Comparison of ENCODE assay signal across 11 mouse cellular contexts in the genomic region with DNA sequence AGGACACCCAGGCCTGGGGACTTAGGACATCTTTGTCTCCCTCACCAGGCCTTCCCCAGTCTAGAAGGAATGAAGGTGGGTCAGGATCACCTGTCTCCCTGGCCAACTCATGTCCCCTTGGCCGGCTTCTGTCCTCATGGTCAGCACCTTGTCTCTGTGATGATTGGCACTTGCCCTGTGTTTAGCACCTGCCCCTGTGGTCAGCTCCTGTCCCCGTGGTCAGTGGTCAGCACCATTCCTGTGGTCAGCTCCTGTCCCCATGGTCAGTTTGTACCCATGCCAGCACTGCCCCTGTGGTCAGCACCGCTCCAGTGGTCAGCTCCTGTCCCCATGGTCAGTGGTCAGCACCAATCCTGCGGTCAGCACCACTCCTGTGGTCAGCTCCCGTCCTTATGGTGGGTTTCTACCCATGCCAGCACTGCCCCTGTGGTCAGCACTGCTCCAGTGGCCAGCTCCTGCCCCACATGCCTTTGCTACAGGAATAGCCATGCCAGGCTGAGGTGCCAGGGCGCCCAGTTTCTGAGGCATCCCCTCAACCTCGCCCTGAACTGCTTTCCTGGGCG. TPM values are rescaled to one million over a fixed set of nuclear protein-coding genes. Genes with fewer than 3 reads are reported as not detected.
DNase-seq lines count a peak whose midpoint lies in the region; ATAC-seq and TF ChIP-seq lines count a peak whose summit lies in the region.
"Had no signal": no experiment of that assay in that cellular context is flagged by ENCODE, and none has a peak within 500 bp of the region (broad histone marks: within the 10 kb centered on the region; RNA-seq: fewer than 3 reads in every experiment).

No protein-coding gene starts in this region.

- no peaks in the 10 kb centered on the region for H3K9me3 ChIP-seq in midbrain, postnatal 0 days (ENCODE audit: low read length)

- H3K36me3 ChIP-seq in midbrain, postnatal 0 days (ENCODE audit: insufficient read depth, low read length) = no peaks in the 10 kb centered on the region
- H3K36me3 ChIP-seq in thymus, adult 2 months (ENCODE audit: control insufficient read depth, insufficient read depth, low read length) = no peaks in the 10 kb centered on the region
- H3K36me3 ChIP-seq: embryonic facial prominence, embryonic 13.5 days had no signal

- H3K4me3 ChIP-seq in midbrain, postnatal 0 days (ENCODE audit: low read depth, low read length) = no peak overlapping the region
- no peak overlapping the region for H3K4me3 ChIP-seq in thymus, adult 2 months (ENCODE audit: control insufficient read depth, insufficient read depth, low read length)
- H3K4me3 ChIP-seq: embryonic facial prominence, embryonic 13.5 days had no signal

- TF ChIP-seq POLR2A in thymus, adult 2 months (IDR thresholded peaks at IDR 0.05; ENCODE audit: control insufficient read depth, extremely low read depth, insufficient read depth, low read length, poor library complexity) = no peak

- peak; percentile 2 to 12 for DNase-seq in heart, adult 18-20 months
- DNase-seq in heart, adult 11 months = no peak
- DNase-seq in right cerebral cortex, postnatal 4 days = peak; percentile 40
- DNase-seq in right cerebral cortex, adult 2 months (ENCODE audit: low spot score in 2 of 2) = no peak
- DNase-seq in hindlimb bud, embryonic 11.5 days (ENCODE audit: extremely low spot score, low read depth, low spot score) = peak; percentile 47
- DNase-seq in midbrain, postnatal 0 days (ENCODE audit: low spot score) = peak; percentile 45
- DNase-seq in thymus, adult 2 months = no peak

- 68% methylated on average over 8 of the region's 8 CpGs for WGBS in midbrain, postnatal 0 days
- 74% methylated on average over 8 of the region's 8 CpGs for whole genome bisulfite sequencing in thymus, adult 2 months

- no peak overlapping the region for H3K27ac ChIP-seq in midbrain, postnatal 0 days (ENCODE audit: low read depth, low read length)
- no peak overlapping the region for H3K27ac ChIP-seq in thymus, adult 2 months (ENCODE audit: control insufficient read depth, insufficient read depth, low read length)
- H3K27ac ChIP-seq: embryonic facial prominence, embryonic 13.5 days; liver, embryonic 14.5 days had no signal

- no peak for ATAC-seq in midbrain, postnatal 0 days (ENCODE audit: low FRiP score)
- ATAC-seq in megakaryocyte progenitor cell, adult 5-6 weeks (replicated peaks; ENCODE audit: poor library complexity) = no peak

- no peak for TF ChIP-seq CTCF in midbrain, postnatal 0 days (IDR thresholded peaks at IDR 0.05)
- TF ChIP-seq CTCF in thymus, adult 2 months (IDR thresholded peaks at IDR 0.05; ENCODE audit: borderline replicate concordance, control insufficient read depth, extremely low read depth, insufficient read depth, low read length, poor library complexity) = no peak

- H3K4me1 ChIP-seq in midbrain, postnatal 0 days (ENCODE audit: insufficient read depth, low read length) = no peaks in the 10 kb centered on the region
- peaks cover 9% of the 10 kb centered on the region for H3K4me1 ChIP-seq in thymus, adult 2 months (replicated peaks; ENCODE audit: control insufficient read depth, insufficient read depth, low read length)
- H3K4me1 ChIP-seq: embryonic facial prominence, embryonic 13.5 days had no signal

- no peaks in the 10 kb centered on the region for H3K27me3 ChIP-seq in midbrain, postnatal 0 days (ENCODE audit: insufficient read depth, low read length)
- no peaks in the 10 kb centered on the region for H3K27me3 ChIP-seq in thymus, adult 2 months (ENCODE audit: control insufficient read depth, insufficient read depth, low read length)
- H3K27me3 ChIP-seq: embryonic facial prominence, embryonic 13.5 days had no signal

- H3K9ac ChIP-seq in midbrain, postnatal 0 days (replicated peaks; ENCODE audit: low read length, poor library complexity, severe bottlenecking) = no peak overlapping the region
- H3K9ac ChIP-seq: embryonic facial prominence, embryonic 13.5 days; liver, embryonic 14.5 days had no signal

- no peak overlapping the region for H3K4me2 ChIP-seq in midbrain, postnatal 0 days (ENCODE audit: low read depth, low read length, poor library complexity, severe bottlenecking)
- H3K4me2 ChIP-seq: embryonic facial prominence, embryonic 13.5 days had no signal

RNA-seq across cellular contexts. Expression of a gene that starts 45.6 kb away (rescaled TPM):
- total RNA-seq in heart, adult 18-20 months (2021) = not detected
- total RNA-seq in midbrain, postnatal 0 days (2014; rRNA removed) = 0.93 and 1.9 TPM in 2 replicates
- polyA plus RNA-seq in midbrain, postnatal 0 days (2015; fragmentation: Nextera tagmentation; extraction: Ambion mirVana) = 6.9 and 12.5 TPM in 2 replicates
- total RNA-seq in megakaryocyte progenitor cell, adult 5-6 weeks (2015) = 0.29 TPM in 1 of 2 replicates, not detected in the other
- total RNA-seq in megakaryocyte progenitor cell, adult 5-6 weeks (2017) = not detected in 2 replicates
- 1.1 and 2.3 TPM in 2 replicates for polyA plus RNA-seq in thymus, adult 2 months (2012; rRNA removed)
- polyA plus RNA-seq: liver, embryonic 14.5 days; stomach, embryonic 16.5 days had no signal

Comparison
In these comparisons a context has a peak if more than half of its experiments do, and no peak if none do; other contexts are left out.
1. DNase-seq: peak in heart, adult 18-20 months (2 of 2), right cerebral cortex, postnatal 4 days (single experiment), hindlimb bud, embryonic 11.5 days (single experiment) and midbrain, postnatal 0 days (single experiment); none in heart, adult 11 months (single experiment), right cerebral cortex, adult 2 months (0 of 2) and thymus, adult 2 months (single experiment).